In the genomic region with DNA sequence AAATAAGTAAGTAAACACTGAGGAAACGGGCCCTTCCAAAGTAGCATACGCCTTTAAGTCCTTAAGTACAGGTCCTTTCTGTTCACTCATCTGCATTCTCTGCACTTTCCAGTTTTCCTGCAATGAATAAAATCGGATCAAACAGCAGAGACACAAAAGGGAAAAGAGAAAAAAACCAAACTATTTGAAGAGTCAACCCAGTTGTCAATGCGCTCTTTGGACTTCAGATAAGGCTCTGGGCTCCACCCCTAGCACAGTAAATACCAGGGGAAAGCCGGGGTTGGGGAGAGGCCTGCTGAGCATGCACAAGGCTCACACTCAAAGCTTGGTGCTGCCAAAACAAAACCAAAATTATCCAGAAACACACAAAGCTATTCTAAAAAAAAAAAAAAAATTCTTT, we compare ENCODE assay signal across 9 mouse cellular contexts. TPM values are rescaled to one million over a fixed set of nuclear protein-coding genes. Genes with fewer than 3 reads are reported as not detected.
DNase-seq lines count a peak whose midpoint lies in the region; ATAC-seq and TF ChIP-seq lines count a peak whose summit lies in the region.
"Had no signal": no experiment of that assay in that cellular context is flagged by ENCODE, and none has a peak within 500 bp of the region (broad histone marks: within the 10 kb centered on the region; RNA-seq: fewer than 3 reads in every experiment).

No protein-coding gene starts in this region.

- no peak overlapping the region for H3K4me3 ChIP-seq in heart, embryonic 14.5 days (ENCODE audit: control insufficient read depth in 1 of 2, insufficient read depth in 1 of 2, low read depth in 1 of 2, low read length in 2 of 2)
- H3K4me3 ChIP-seq in forebrain, postnatal 0 days (ENCODE audit: low read depth, low read length), result no peak overlapping the region
- H3K4me3 ChIP-seq in stomach, embryonic 14.5 days (ENCODE audit: low read depth, low read length), result no peak overlapping the region
- H3K4me3 ChIP-seq in lung, adult 2 months (replicated peaks; ENCODE audit: extremely low read depth, low read depth, low read length), result no peak overlapping the region
- H3K4me3 ChIP-seq: lung, embryonic 15.5 days had no signal

- peak overlapping the region; percentile 97 to 98 for H3K27ac ChIP-seq in heart, embryonic 14.5 days (replicated peaks in 1 of 2; ENCODE audit: control insufficient read depth in 1 of 2, insufficient read depth in 1 of 2, low read depth in 2 of 2, low read length in 2 of 2)
- H3K27ac ChIP-seq in forebrain, postnatal 0 days (ENCODE audit: low read depth, low read length), result peak overlapping the region; percentile 89
- peak overlapping the region; percentile 73 for H3K27ac ChIP-seq in stomach, embryonic 14.5 days (ENCODE audit: low read length)

- H3K9ac ChIP-seq in heart, embryonic 14.5 days (ENCODE audit: low read length), result peak overlapping the region; percentile 58; the same call in 1 of the 2 replicates
- no peak overlapping the region for H3K9ac ChIP-seq in forebrain, postnatal 0 days
- no peak overlapping the region for H3K9ac ChIP-seq in stomach, embryonic 14.5 days (replicated peaks; ENCODE audit: low read depth, low read length)
- H3K9ac ChIP-seq: lung, embryonic 15.5 days had no signal

- WGBS in heart, embryonic 14.5 days, result 42% methylated on average over 5 of the region's 5 CpGs
- 40% methylated on average over 5 of the region's 5 CpGs for WGBS in forebrain, postnatal 0 days
- WGBS in stomach, embryonic 14.5 days, result 52% methylated on average over 5 of the region's 5 CpGs
- WGBS in lung, adult 2 months, result 65% methylated on average over 5 of the region's 5 CpGs

- DNase-seq in heart, postnatal 14 days, result no peak
- DNase-seq in forebrain, postnatal 0 days, result peak; percentile 23
- peak; percentile 63 for DNase-seq in liver
- no peak for DNase-seq in lung, adult 2 months
- no peak for DNase-seq in testis, postnatal 14 days (ENCODE audit: low spot score)
- no peak for DNase-seq in left cerebral cortex, postnatal 25 days (ENCODE audit: low spot score in 2 of 2)

- H3K36me3 ChIP-seq in heart, embryonic 14.5 days (ENCODE audit: control insufficient read depth, insufficient read depth, low read length), result peaks cover 22% of the 10 kb centered on the region
- no peaks in the 10 kb centered on the region for H3K36me3 ChIP-seq in forebrain, postnatal 0 days (ENCODE audit: insufficient read depth)
- H3K36me3 ChIP-seq in stomach, embryonic 14.5 days (ENCODE audit: control insufficient read depth, insufficient read depth, low read length), result peaks cover 3% of the 10 kb centered on the region; the same call in 1 of the 2 replicates

- H3K4me1 ChIP-seq in heart, embryonic 14.5 days (ENCODE audit: control insufficient read depth in 2 of 2, insufficient read depth in 2 of 2, low read length in 2 of 2), result peaks cover 7 to 27% of the 10 kb centered on the region in 2 experiments
- H3K4me1 ChIP-seq in forebrain, postnatal 0 days (ENCODE audit: insufficient read depth), result peaks cover 8% of the 10 kb centered on the region; the same call in 1 of the 2 replicates
- no peaks in the 10 kb centered on the region; the same call in 1 of the 2 replicates for H3K4me1 ChIP-seq in stomach, embryonic 14.5 days (ENCODE audit: control insufficient read depth, insufficient read depth, low read length)
- H3K4me1 ChIP-seq in lung, adult 2 months (ENCODE audit: control insufficient read depth, insufficient read depth, low read length), result no peaks in the 10 kb centered on the region

- TF ChIP-seq POLR2A in lung, adult 2 months (IDR thresholded peaks at IDR 0.05; ENCODE audit: borderline replicate concordance, extremely low read depth, low read depth, low read length), result no peak

- intact Hi-C loops in heart, postnatal 14 days (cut with DNase I), result no loop called here
- intact Hi-C loops in left cerebral cortex, postnatal 25 days (cut with DNase I), result loop anchor here (2.0 to 5.0 kb wide), 2 partner anchors 28 to 52 kb away; a partner anchor contains a TSS

- no peaks in the 10 kb centered on the region for H3K27me3 ChIP-seq in heart, embryonic 14.5 days (ENCODE audit: control insufficient read depth, insufficient read depth, low read length)
- no peaks in the 10 kb centered on the region for H3K27me3 ChIP-seq in forebrain, postnatal 0 days (ENCODE audit: insufficient read depth, low read length)
- no peaks in the 10 kb centered on the region for H3K27me3 ChIP-seq in stomach, embryonic 14.5 days (ENCODE audit: control insufficient read depth, insufficient read depth, low read length)
- H3K27me3 ChIP-seq: lung, embryonic 15.5 days had no signal

- no peak for TF ChIP-seq CTCF in forebrain, postnatal 0 days (IDR thresholded peaks at IDR 0.05; ENCODE audit: low read depth)
- no peak for TF ChIP-seq CTCF in lung, adult 2 months (IDR thresholded peaks at IDR 0.05; ENCODE audit: insufficient read depth, low read length)

- H3K9me3 ChIP-seq in heart, embryonic 14.5 days (ENCODE audit: control insufficient read depth, low read length), result no peaks in the 10 kb centered on the region
- H3K9me3 ChIP-seq in forebrain, postnatal 0 days (ENCODE audit: low read length), result no peaks in the 10 kb centered on the region
- H3K9me3 ChIP-seq in stomach, embryonic 14.5 days (ENCODE audit: control insufficient read depth, low read depth, low read length), result no peaks in the 10 kb centered on the region
- H3K9me3 ChIP-seq: lung, embryonic 15.5 days had no signal

- H3K4me2 ChIP-seq in heart, embryonic 14.5 days (ENCODE audit: low read length), result no peak overlapping the region
- H3K4me2 ChIP-seq in forebrain, postnatal 0 days (ENCODE audit: low read depth), result no peak overlapping the region
- no peak overlapping the region for H3K4me2 ChIP-seq in stomach, embryonic 14.5 days (replicated peaks; ENCODE audit: low read depth, low read length)

- ATAC-seq in heart, embryonic 14.5 days (ENCODE audit: insufficient number of reproducible peaks, insufficient read depth, low FRiP score, low read depth), result peak; percentile 54; the same call in 1 of the 2 replicates
- ATAC-seq in forebrain, postnatal 0 days, result peak; percentile 42
- ATAC-seq in stomach, embryonic 14.5 days (ENCODE audit: insufficient number of reproducible peaks, insufficient read depth, low FRiP score, low read depth), result no peak

RNA-seq across cellular contexts. Expression of a gene that starts 18.1 kb away (rescaled TPM):
- polyA plus RNA-seq in heart, embryonic 14.5 days (2014; fragmentation: Nextera tagmentation; extraction: Ambion mirVana), result 22.8 and 26.6 TPM in 2 replicates
- 10 to 100 TPM; 13.0 to 13.3 TPM for total RNA-seq in heart, postnatal 14 days (2021)
- total RNA-seq in forebrain, postnatal 0 days (2014; rRNA removed), result 4.8 and 10.3 TPM in 2 replicates
- polyA plus RNA-seq in forebrain, postnatal 0 days (2015; fragmentation: Nextera tagmentation; extraction: Ambion mirVana), result 3.5 and 5.7 TPM in 2 replicates
- 23.9 and 24.3 TPM in 2 replicates for polyA plus RNA-seq in stomach, embryonic 14.5 days (2014; fragmentation: Nextera tagmentation; extraction: Ambion mirVana)
- polyA plus RNA-seq in lung, adult 2 months (2012; rRNA removed), result 8.5 and 9.0 TPM in 2 replicates
- total RNA-seq in left cerebral cortex, postnatal 25 days (2021), result 10 to 100 TPM; 10.2 to 11.2 TPM

RNA-seq across cellular contexts. Expression of a gene that starts 40.2 kb away (rescaled TPM):
- polyA plus RNA-seq in heart, embryonic 14.5 days (2014; fragmentation: Nextera tagmentation; extraction: Ambion mirVana), result 0.15 TPM in 1 of 2 replicates, not detected in the other
- not detected for total RNA-seq in heart, postnatal 14 days (2021)
- total RNA-seq in forebrain, postnatal 0 days (2014; rRNA removed), result 3.4 TPM in 2 replicates
- 4.0 and 7.0 TPM in 2 replicates for polyA plus RNA-seq in forebrain, postnatal 0 days (2015; fragmentation: Nextera tagmentation; extraction: Ambion mirVana)
- polyA plus RNA-seq in stomach, embryonic 14.5 days (2014; fragmentation: Nextera tagmentation; extraction: Ambion mirVana), result 0.35 and 0.42 TPM in 2 replicates
- 8.3 and 15.2 TPM in 2 replicates for polyA plus RNA-seq in lung, adult 2 months (2012; rRNA removed)
- under 1 TPM; 0.25 to 0.60 TPM for total RNA-seq in left cerebral cortex, postnatal 25 days (2021)

RNA-seq across cellular contexts. Expression of a gene that starts 52.3 kb away (rescaled TPM):
- polyA plus RNA-seq in heart, embryonic 14.5 days (2014; fragmentation: Nextera tagmentation; extraction: Ambion mirVana), result 107 and 119 TPM in 2 replicates
- 10 to 100 TPM; 66.0 to 67.1 TPM for total RNA-seq in heart, postnatal 14 days (2021)
- total RNA-seq in forebrain, postnatal 0 days (2014; rRNA removed), result 299 and 313 TPM in 2 replicates
- 258 and 305 TPM in 2 replicates for polyA plus RNA-seq in forebrain, postnatal 0 days (2015; fragmentation: Nextera tagmentation; extraction: Ambion mirVana)
- 109 and 125 TPM in 2 replicates for polyA plus RNA-seq in stomach, embryonic 14.5 days (2014; fragmentation: Nextera tagmentation; extraction: Ambion mirVana)
- 30.3 and 42.9 TPM in 2 replicates for polyA plus RNA-seq in lung, adult 2 months (2012; rRNA removed)
- total RNA-seq in left cerebral cortex, postnatal 25 days (2021), result 100 to 1,000 TPM; 394 to 433 TPM

RNA-seq across cellular contexts. Expression of a gene that starts 53.2 kb away (rescaled TPM):
- polyA plus RNA-seq in heart, embryonic 14.5 days (2014; fragmentation: Nextera tagmentation; extraction: Ambion mirVana), result 93.8 and 101 TPM in 2 replicates
- total RNA-seq in heart, postnatal 14 days (2021), result 10 to 100 TPM; 65.9 to 70.4 TPM
- 28.9 and 44.9 TPM in 2 replicates for total RNA-seq in forebrain, postnatal 0 days (2014; rRNA removed)
- polyA plus RNA-seq in forebrain, postnatal 0 days (2015; fragmentation: Nextera tagmentation; extraction: Ambion mirVana), result 88.4 and 97.7 TPM in 2 replicates
- 89.8 and 94.8 TPM in 2 replicates for polyA plus RNA-seq in stomach, embryonic 14.5 days (2014; fragmentation: Nextera tagmentation; extraction: Ambion mirVana)
- 5.9 and 10.4 TPM in 2 replicates for polyA plus RNA-seq in lung, adult 2 months (2012; rRNA removed)
- 10 to 100 TPM; 64.9 to 66.2 TPM for total RNA-seq in left cerebral cortex, postnatal 25 days (2021)

Comparison
In these comparisons a context has a peak if more than half of its experiments do, and no peak if none do; other contexts are left out.
1. DNase-seq: peak in forebrain, postnatal 0 days (single experiment) and liver (single experiment); none in heart, postnatal 14 days (0 of 2), lung, adult 2 months (single experiment), testis, postnatal 14 days (single experiment) and left cerebral cortex, postnatal 25 days (0 of 2).
2. Peak in every context shown above with its lines, with median percentiles within 50 percentile points of each other: H3K27ac ChIP-seq.